Mouse (Mus musculus) bone marrow macrophage, adult 2 months (primary cell): ENCODE results near the gene Ldlrap1. TPM values are rescaled to one million over a fixed set of nuclear protein-coding genes. Genes with fewer than 3 reads are reported as not detected.

Experiments used
- H3K27ac ChIP-seq: 2 replicates; pipeline ENCODE4 v1.5.1; 2012; ENCODE audit warnings: low read depth, low read length; ENCODE audit not compliant: insufficient read depth
- H3K4me1 ChIP-seq: 2 replicates; pipeline ENCODE4 v1.6.1; 2012; ENCODE audit warnings: low read length; ENCODE audit not compliant: control insufficient read depth, insufficient read depth
- H3K4me3 ChIP-seq: 2 replicates; pipeline ENCODE4 v1.5.1; 2012; ENCODE audit warnings: mild to moderate bottlenecking, low read length, moderate library complexity; ENCODE audit not compliant: insufficient read depth
- CTCF ChIP-seq: IDR thresholded peaks from 2 replicates; pipeline ENCODE4 v1.5.1; 2012; ENCODE audit warnings: low read depth, mild to moderate bottlenecking, low read length, moderate library complexity
- POLR2A ChIP-seq: IDR thresholded peaks from 2 replicates; pipeline ENCODE4 v1.6.1; 2012; ENCODE audit warnings: mild to moderate bottlenecking, low read depth, low read length, borderline replicate concordance
- polyA plus RNA-seq: library from polyadenylated mRNA; stranded (reverse); fragments of >200 nt; gene quantifications from 2 replicates; pipeline ENCODE4 v1.2.4, GENCODE M21; 2012; ENCODE audit not compliant: missing spikeins, insufficient read depth, insufficient read length

Gene Ldlrap1
- polyA plus RNA-seq, 1 experiment, result 34.0 TPM

DNA sequence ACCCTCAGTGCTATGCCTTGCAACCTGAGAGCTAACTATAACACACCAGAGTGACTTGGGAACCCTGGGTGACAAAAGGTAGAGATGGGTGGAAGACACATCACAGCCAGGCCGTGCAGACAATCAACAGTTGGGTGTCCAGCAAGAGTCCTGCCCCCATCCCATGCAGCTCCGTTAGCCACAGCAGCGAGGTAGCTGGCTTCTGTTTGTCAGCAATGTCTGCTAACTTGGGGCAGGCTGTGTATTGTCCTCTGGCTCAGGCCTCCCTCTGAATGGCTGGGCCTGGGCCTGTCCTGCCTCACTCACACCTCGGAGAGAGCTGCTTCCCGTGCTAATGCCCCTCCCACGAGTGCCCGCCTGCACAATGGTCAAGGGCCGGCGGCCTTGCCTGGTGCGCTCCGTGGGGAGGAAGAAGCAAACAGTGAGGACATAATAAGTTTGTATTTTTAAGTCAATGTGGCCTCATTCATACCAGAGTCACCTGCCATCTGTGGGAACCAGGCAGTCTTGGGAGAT is 14.9 kb downstream of the Ldlrap1 start:
- Histone ChIP-seq H3K4me1 (peaks cover 18% of the 10 kb centered on the region), H3K4me3 (no peak overlapping the region), H3K27ac (no peak overlapping the region)
- TF ChIP-seq CTCF (no peak), POLR2A (no peak)

DNA sequence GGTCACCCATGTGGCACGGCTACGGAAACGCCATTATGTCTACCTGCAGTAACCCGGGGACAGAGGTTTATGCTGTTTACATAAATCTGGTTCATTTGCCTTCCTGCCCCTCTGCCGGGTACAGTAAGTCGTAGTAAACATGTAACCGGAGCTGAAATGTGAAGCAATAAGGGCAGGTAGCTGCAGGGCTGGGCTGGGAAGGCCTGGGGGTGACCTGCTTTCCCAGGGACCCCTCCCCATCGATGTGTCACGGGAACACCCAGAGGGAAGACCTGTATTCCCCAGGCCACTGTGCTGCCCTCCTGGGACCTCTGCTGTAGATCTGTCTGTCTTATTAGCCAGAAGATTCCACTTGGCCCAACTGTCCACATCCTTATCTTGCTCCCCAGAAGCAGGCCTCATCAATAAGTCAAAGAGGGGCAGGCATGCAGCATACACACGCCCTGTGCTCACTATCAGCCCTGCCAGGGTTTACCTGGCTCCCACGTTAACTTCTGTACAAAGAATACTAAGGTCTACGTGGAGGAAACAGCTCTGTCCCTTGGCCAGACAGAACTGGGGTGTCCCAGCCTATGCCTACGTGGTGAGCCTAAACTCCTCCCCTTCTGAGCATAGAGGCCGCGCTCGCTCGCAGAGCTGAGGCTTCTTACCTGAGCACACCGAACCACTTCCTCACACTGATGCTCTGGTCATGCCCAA is 16.0 kb downstream of the Ldlrap1 start:
- Histone ChIP-seq H3K4me3 (no peak overlapping the region), H3K4me1 (peaks cover 13% of the 10 kb centered on the region), H3K27ac (no peak overlapping the region)
- TF ChIP-seq POLR2A (no peak), CTCF (no peak)

GRCm38 (mm10) chr4:134750825-134751224 is 17.0 kb downstream of the Ldlrap1 start:
- TF ChIP-seq POLR2A, result no peak
- no peak for TF ChIP-seq CTCF
- peaks cover 13% of the 10 kb centered on the region for H3K4me1 ChIP-seq
- H3K4me3 ChIP-seq, result no peak overlapping the region
- H3K27ac ChIP-seq, result no peak overlapping the region

DNA sequence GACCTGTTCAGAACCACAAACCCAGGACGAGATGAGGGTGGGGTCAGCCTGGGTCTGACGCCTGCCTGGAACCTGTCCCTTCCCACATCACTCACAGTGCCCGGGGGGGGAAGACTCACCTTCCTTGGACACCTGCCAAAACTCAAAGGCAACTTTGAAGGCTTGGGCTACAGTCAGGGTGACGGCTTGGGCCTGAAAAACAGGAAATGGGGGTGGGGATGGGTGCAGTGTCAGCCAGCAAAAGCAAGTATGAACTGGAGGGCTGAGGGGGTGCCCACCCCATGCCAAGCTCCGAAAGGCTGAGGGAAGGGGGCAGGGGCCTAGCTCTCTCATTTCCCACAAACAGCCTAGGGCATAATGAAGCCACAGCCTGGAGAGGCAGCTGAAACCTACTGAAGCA is 17.6 kb downstream of the Ldlrap1 start:
- Histone ChIP-seq H3K27ac (no peak overlapping the region), H3K4me3 (no peak overlapping the region), H3K4me1 (peaks cover 13% of the 10 kb centered on the region)
- no peak for TF ChIP-seq POLR2A
- TF ChIP-seq CTCF, result no peak

DNA sequence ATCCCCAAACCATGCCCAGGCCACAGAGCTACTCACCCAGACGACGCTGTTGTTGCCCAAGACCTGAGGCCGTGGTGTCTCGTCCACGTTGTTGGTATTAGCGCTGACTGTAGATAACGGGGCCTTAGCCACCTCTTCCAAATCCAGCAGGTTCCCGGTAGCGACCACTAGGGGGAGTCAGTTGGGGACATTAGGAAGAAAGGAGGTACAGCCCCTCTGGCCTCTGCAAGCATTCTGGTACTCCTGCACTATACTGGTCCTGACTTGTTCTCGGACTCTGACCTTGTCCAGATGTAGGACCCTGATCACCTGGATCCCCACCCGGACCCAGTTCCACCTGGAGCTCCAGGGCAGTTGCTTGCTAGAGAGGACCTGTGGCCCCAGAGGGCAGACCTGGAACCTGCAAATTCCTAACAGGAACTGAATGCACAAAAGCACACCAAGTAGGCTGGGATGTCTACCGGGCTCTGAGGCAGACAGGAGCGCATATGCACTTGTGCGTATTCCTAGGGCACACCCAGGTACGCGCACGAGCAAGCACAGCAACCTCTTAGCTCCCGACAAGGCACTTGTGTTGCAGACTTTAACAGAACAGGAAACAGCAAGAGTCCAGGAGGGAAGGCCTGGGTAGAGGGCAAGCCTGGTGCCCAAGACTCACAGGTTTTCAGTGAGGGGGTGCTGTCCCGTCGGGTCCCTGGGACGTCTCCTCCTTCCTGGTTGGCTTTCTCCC is 18.4 kb downstream of the Ldlrap1 start:
- TF ChIP-seq CTCF (peak; percentile 91), POLR2A (no peak)
- Histone ChIP-seq H3K27ac (no peak overlapping the region), H3K4me1 (peaks cover 15% of the 10 kb centered on the region), H3K4me3 (no peak overlapping the region)

- H3K27ac ChIP-seq, result no peak overlapping the region
- peaks cover 12% of the 10 kb centered on the region for H3K4me1 ChIP-seq
- TF ChIP-seq POLR2A (no peak), CTCF (peak; percentile 20; the same call in 1 of the 2 replicates)
- H3K4me3 ChIP-seq, result no peak overlapping the region
Observed at GRCm38 (mm10) chr4:134745900-134746661, 21.7 kb downstream of the Ldlrap1 start.

DNA sequence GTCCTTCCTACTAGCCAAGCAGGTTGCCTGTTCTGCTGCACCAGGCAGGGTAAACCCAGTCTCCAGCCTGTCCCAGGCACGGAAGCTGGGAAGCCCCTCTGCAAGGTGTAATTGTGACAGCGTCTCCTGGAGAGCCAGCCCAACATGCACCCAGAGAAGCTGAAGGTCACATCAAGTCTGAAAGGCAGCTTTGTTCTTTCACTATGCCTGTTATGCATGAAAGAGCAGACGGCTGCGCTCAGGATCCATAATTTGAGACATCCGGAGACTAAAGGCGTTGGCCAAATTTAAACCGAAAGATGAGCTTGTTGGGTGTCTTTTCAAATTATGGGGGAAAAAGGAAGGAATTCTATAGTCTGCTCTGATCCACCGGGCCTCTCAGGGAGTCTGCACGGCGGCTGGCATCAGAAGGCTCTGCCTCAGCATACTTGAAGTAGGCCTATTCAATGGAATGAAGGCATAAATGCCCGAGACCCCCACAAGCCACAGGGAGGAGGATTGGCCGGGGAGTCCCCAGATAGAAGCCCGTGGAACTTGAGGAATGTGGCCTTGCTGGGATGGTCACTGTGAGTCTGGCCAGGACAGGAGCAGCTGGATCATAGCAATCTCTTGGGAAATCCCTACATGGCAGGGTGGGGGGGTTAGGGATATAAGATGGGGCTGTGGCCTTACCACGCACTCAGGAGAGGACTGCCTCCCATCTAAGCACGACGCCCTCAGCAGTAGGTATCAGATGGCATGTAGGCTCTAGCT is 23.8 kb downstream of the Ldlrap1 start:
- H3K4me3 ChIP-seq, result no peak overlapping the region
- TF ChIP-seq POLR2A, result no peak
- TF ChIP-seq CTCF, result no peak
- peaks cover 2% of the 10 kb centered on the region; the same call in 1 of the 2 replicates for H3K4me1 ChIP-seq
- H3K27ac ChIP-seq, result no peak overlapping the region

- no peak for TF ChIP-seq POLR2A
- TF ChIP-seq CTCF, result no peak
- no peak overlapping the region for H3K4me3 ChIP-seq
- H3K27ac ChIP-seq, result no peak overlapping the region
- H3K4me1 ChIP-seq, result peaks cover 2% of the 10 kb centered on the region; the same call in 1 of the 2 replicates
Observed at GRCm38 (mm10) chr4:134741949-134742348, 25.9 kb downstream of the Ldlrap1 start.

GRCm38 (mm10) chr4:134740186-134740585 is 27.6 kb downstream of the Ldlrap1 start:
- H3K4me1 ChIP-seq, result 0 out of 2 replicates have a peak, but pooled peaks cover 2% of the 10 kb centered on the region
- H3K4me3 ChIP-seq, result no peak overlapping the region
- no peak for TF ChIP-seq CTCF
- no peak for TF ChIP-seq POLR2A
- H3K27ac ChIP-seq, result no peak overlapping the region
